Mouse (Mus musculus) ovary, adult 2 months (tissue): ENCODE data around the gene Pih1d1. TPM values are rescaled to one million over a fixed set of nuclear protein-coding genes. Genes with fewer than 3 reads are reported as not detected.

Source experiments
- polyA plus RNA-seq: library from polyadenylated mRNA; depleted of rRNA; stranded (reverse); fragments of >200 nt; gene quantifications from 2 replicates; pipeline ENCODE4 v1.2.3, GENCODE M21; 2012; rRNA removed

The Pih1d1 gene
- polyA plus RNA-seq, result 60.2 and 64.9 TPM in 2 replicates

GRCm38 (mm10) chr7:45154096-45154992 is at the start of gene Pih1d1, which contains the start of gene Aldh16a1:
Gene Pih1d1 (plus strand): TSS chr7:45154303.
Gene Aldh16a1 (minus strand): TSS chr7:45154584.

DNA sequence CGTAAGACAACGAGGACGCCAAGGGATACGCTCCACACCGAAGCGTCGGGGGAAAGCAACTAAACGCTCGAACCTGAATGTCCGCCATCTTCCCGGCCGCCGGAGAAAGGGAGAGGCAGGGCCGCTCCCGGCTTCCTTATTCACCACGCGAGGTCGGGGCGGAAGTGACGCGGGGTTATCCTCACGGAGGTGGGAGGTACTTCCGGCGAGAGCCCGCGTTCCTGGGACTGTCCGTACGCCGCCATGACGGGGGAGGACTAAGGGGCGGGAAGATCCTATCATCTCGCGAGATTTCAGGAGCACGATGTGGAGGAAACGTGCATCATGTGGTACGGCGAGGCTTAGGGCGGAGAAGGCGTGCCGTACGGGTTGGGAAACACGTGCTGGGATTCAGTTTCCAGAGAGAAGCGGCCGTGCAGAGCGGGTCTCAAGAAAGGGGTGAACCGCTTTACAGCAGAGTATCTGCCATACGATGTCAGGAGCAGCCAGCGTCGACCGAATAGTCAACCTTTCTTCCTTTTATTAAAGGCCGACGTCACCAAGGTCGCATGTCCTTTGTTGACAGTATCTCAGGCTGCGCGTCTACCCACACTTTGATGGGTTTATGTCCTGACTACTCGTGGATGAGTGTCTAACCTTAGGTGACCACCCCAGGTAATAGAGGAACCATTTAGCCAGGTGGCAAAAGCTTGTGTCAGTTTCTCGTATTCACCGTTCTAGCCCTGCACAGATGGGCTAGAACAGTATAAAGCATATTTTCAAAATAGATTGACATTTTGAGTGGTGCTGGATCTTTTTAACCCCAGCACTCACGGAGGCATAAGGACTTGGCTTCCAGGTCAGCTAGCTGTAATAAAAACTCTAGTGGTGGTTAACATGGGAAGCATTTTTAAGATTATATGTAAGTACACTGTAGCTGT is 29.6 kb upstream of the Pih1d1 start, which contains the start of gene Rps11:
Rps11 (minus strand) TSS at position 216 of the 920 bp plus-strand sequence.

DNA sequence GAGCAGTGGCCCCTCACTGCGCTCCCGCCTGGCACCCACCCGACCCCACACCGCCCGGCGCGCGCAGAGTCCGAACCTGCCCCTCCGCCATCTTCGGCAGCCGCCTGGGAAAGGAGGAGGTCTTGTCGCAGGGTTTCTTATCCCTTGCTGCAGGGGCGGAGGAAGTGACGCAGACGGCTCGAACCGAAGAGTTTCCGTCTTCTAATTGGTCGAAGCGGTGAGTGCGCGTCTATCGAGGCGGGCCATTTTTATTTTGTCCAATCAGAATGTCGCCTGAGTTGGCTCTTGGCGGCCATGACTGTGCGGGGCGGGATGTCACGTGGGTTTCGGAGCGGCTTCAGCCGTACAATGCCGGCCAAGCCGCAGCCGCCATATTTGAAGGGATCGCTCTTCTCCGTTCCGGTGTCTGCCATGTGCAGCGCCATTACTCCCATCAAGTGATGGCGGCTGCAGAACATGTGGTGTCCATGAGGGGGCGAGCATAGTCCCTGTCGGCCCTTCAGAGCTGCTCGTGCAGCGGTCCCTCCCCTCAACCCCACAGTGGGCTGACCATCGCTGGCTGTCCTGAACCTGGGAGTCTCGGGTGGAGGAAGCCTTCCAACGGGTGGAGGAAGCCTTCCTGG is 25.4 kb upstream of the Pih1d1 start, which contains the start of gene Rpl13a:
Rpl13a (minus strand) TSS at position 138 of the 623 bp plus-strand sequence.

GRCm38 (mm10) chr7:45135993-45136567 is 18.0 kb upstream of the Pih1d1 start, which contains the start of the genes Gm45713 and Flt3l:
Gene Gm45713 (minus strand): TSS chr7:45136231.
Gene Flt3l (minus strand): TSS chr7:45136432.

GRCm38 (mm10) chr7:45163735-45164490 is 9.8 kb downstream of the Pih1d1 start, which contains the start of gene Slc17a7:
Gene Slc17a7 (plus strand): TSS chr7:45163949.

GRCm38 (mm10) chr7:45179469-45179868 is 25.4 kb downstream of the Pih1d1 start, which contains the start of gene Gfy:
Gene Gfy (minus strand): TSS chr7:45179569.

DNA sequence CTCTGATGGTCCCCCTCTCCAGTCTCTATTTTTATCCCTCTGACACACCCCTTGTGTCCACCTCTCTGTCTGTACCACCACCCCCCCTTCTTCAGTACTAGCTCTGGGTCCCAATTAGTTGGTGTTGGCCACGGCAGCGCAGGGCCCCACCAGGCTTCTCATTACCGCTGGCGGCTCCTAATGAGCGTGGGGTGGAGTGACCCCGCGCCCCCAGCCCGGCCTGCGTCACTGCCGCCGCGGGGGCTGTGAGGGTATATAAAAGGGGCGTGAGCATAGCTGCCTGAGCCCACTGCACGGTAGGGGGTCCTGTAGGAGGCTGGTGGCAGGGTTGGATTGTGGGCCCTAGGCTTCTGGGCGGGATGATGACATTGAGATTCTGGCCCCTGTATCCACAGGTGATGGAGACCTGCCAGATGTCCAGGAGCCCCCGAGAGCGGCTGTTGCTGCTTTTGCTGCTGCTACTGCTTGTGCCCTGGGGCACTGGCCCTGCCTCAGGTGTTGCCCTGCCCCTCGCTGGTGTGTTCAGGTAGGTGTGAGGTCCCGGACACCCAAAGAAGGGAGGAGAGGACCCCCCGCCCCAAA is 26.9 kb downstream of the Pih1d1 start, which contains the start of gene Pth2:
Pth2 (plus strand) TSS at position 100 of the 582 bp plus-strand sequence.

DNA sequence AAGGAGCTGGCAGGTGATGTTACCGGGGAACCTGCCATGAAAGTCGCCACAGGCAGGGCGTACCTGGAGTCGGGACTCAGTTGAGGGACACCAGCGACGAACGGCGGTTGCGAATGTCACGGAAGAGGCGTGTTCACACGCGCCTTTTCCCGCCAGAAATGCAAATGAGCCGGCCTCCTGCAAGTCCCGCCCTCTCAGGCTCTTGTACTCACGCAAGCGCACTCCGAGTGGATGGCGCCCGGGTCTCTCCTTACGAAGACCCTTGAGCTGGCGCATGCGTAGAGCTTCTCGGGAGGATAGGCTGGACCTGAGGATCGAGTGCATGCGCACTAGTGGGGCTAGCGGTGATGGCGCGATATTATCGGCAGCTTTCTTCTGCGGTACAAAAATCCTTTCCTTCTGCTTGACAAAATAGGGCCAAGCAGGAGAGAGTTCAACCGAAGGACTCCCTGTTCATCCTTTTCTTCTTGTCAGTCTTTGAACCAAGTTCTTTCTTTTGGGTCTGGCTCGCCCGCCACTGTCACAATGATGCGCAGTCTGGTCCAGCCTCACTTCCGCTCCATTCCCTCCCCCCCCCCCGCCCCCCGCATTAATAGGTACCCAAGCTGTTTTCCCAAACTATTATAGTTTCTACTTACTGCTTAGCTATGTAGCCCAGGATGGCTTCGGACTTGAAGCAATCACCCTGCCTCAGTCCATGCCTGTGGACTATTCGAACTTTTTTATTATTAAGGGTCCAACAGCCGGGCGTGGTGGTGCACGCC is 50.5 kb downstream of the Pih1d1 start, which contains the start of gene Ccdc155:
Ccdc155 (minus strand) TSS at position 513 of the 764 bp plus-strand sequence.

Other genes starting within 250 kb of the Pih1d1 start
- 132 and 136 TPM in 2 replicates for gene Ap2a1, start 224.8 kb upstream of the Pih1d1 start, polyA plus RNA-seq
- gene Tsks, start 211.1 kb upstream of the Pih1d1 start, polyA plus RNA-seq, result 0.08 TPM in 1 of 2 replicates, not detected in the other
- 61.1 and 66.1 TPM in 2 replicates for gene Cpt1c, start 179.5 kb upstream of the Pih1d1 start, polyA plus RNA-seq
- gene Prmt1, start 167.7 kb upstream of the Pih1d1 start, polyA plus RNA-seq, result 364 and 448 TPM in 2 replicates
- 154 and 158 TPM in 2 replicates for gene Irf3, start 156.7 kb upstream of the Pih1d1 start, polyA plus RNA-seq
- 43.3 and 49.2 TPM in 2 replicates for gene Bcl2l12, start 155.6 kb upstream of the Pih1d1 start, polyA plus RNA-seq
- gene Scaf1, start 137.9 kb upstream of the Pih1d1 start, polyA plus RNA-seq, result 116 and 132 TPM in 2 replicates
- 161 and 171 TPM in 2 replicates for gene Rras, start 136.3 kb upstream of the Pih1d1 start, polyA plus RNA-seq
- 17.5 and 18.4 TPM in 2 replicates for gene Prr12, start 101.4 kb upstream of the Pih1d1 start, polyA plus RNA-seq
- 157 and 163 TPM in 2 replicates for gene Nosip, start 91.9 kb upstream of the Pih1d1 start, polyA plus RNA-seq
- gene Prrg2, start 91.6 kb upstream of the Pih1d1 start, polyA plus RNA-seq, result 90.9 and 100 TPM in 2 replicates
- gene Rcn3, start 62.1 kb upstream of the Pih1d1 start, polyA plus RNA-seq, result 537 and 545 TPM in 2 replicates
- gene Fcgrt, start 50.5 kb upstream of the Pih1d1 start, polyA plus RNA-seq, result 132 and 135 TPM in 2 replicates
- gene Rps11, start 29.9 kb upstream of the Pih1d1 start, polyA plus RNA-seq, result 173 and 237 TPM in 2 replicates
- 1,241 and 3,203 TPM in 2 replicates for gene Rpl13a, start 25.5 kb upstream of the Pih1d1 start, polyA plus RNA-seq
- gene Gm45713, start 18.1 kb upstream of the Pih1d1 start, polyA plus RNA-seq, result 1.9 TPM in 1 of 2 replicates, not detected in the other
- 38.5 and 68.0 TPM in 2 replicates for gene Flt3l, start 17.9 kb upstream of the Pih1d1 start, polyA plus RNA-seq
- 87.7 and 97.6 TPM in 2 replicates for gene Aldh16a1, start 281 bp downstream of the Pih1d1 start, polyA plus RNA-seq
- gene Slc17a7, start 9.6 kb downstream of the Pih1d1 start, polyA plus RNA-seq, result 0.17 and 0.20 TPM in 2 replicates
- not detected in 2 replicates for gene Gfy, start 25.3 kb downstream of the Pih1d1 start, polyA plus RNA-seq
- gene Pth2, start 26.7 kb downstream of the Pih1d1 start, polyA plus RNA-seq, result not detected in 2 replicates
- gene Ccdc155, start 50.6 kb downstream of the Pih1d1 start, polyA plus RNA-seq, result 3.1 and 4.1 TPM in 2 replicates
- gene Dkkl1, start 57.8 kb downstream of the Pih1d1 start, polyA plus RNA-seq, result 2.1 and 3.3 TPM in 2 replicates
- gene Tead2, start 61.5 kb downstream of the Pih1d1 start, polyA plus RNA-seq, result 119 and 183 TPM in 2 replicates
- gene Cd37, start 84.8 kb downstream of the Pih1d1 start, polyA plus RNA-seq, result 13.2 and 14.5 TPM in 2 replicates
- gene Slc6a16, start 86.8 kb downstream of the Pih1d1 start, polyA plus RNA-seq, result 0.15 and 0.40 TPM in 2 replicates
- 0.24 TPM in 1 of 2 replicates, not detected in the other for gene Slc6a21, start 123.2 kb downstream of the Pih1d1 start, polyA plus RNA-seq
- 58.6 and 62.0 TPM in 2 replicates for gene Trpm4, start 179.5 kb downstream of the Pih1d1 start, polyA plus RNA-seq
- gene Hrc, start 181.0 kb downstream of the Pih1d1 start, polyA plus RNA-seq, result 0.46 and 0.51 TPM in 2 replicates
- gene Ppfia3, start 212.7 kb downstream of the Pih1d1 start, polyA plus RNA-seq, result 11.9 and 12.1 TPM in 2 replicates
- 43.0 and 49.1 TPM in 2 replicates for gene Lin7b, start 216.3 kb downstream of the Pih1d1 start, polyA plus RNA-seq
- 271 and 341 TPM in 2 replicates for gene Snrnp70, start 241.4 kb downstream of the Pih1d1 start, polyA plus RNA-seq